Mouse (Mus musculus) duodenum, adult 2 months (tissue): ENCODE results near the gene Pdzk1ip1. TPM values are rescaled to one million over a fixed set of nuclear protein-coding genes. Genes with fewer than 3 reads are reported as not detected.

ENCODE experiments used
- polyA plus RNA-seq: library from polyadenylated mRNA; depleted of rRNA; stranded (reverse); fragments of >200 nt; gene quantifications from 2 replicates; pipeline ENCODE4 v1.2.3, GENCODE M21; 2012; ENCODE audit warnings: low replicate concordance; rRNA removed

The Pdzk1ip1 gene
- polyA plus RNA-seq, result 5.9 and 28.8 TPM in 2 replicates

GRCm38 (mm10) chr4:115088611-115089338 is at the start of gene Pdzk1ip1:
TSS of gene Pdzk1ip1 (plus strand) at chr4:115088708.

GRCm38 (mm10) chr4:115056371-115056920 is 32.1 kb upstream of the Pdzk1ip1 start, which contains the start of gene Tal1:
TSS of gene Tal1 (plus strand) at chr4:115056426.

GRCm38 (mm10) chr4:115133621-115134295 is 45.2 kb downstream of the Pdzk1ip1 start, which contains the start of gene Cyp4x1:
TSS of gene Cyp4x1 (minus strand) at chr4:115134281.

Other genes with a start within 250 kb of the Pdzk1ip1 start
- gene Foxd2, start 179.8 kb upstream of the Pdzk1ip1 start, polyA plus RNA-seq, result 0.06 and 0.20 TPM in 2 replicates
- gene Foxe3, start 162.7 kb upstream of the Pdzk1ip1 start, polyA plus RNA-seq, result not detected in 2 replicates
- gene Cmpk1, start 101.5 kb upstream of the Pdzk1ip1 start, polyA plus RNA-seq, result 33.3 and 38.6 TPM in 2 replicates
- gene Stil, start 88.5 kb upstream of the Pdzk1ip1 start, polyA plus RNA-seq, result 0.30 and 0.90 TPM in 2 replicates
- gene Tal1, start 32.3 kb upstream of the Pdzk1ip1 start, polyA plus RNA-seq, result 0.75 and 2.9 TPM in 2 replicates
- 0.02 and 0.04 TPM in 2 replicates for gene Cyp4x1, start 45.6 kb downstream of the Pdzk1ip1 start, polyA plus RNA-seq
- gene Cyp4a29, start 153.4 kb downstream of the Pdzk1ip1 start, polyA plus RNA-seq, result not detected in 2 replicates
- gene Cyp4a12a, start 210.3 kb downstream of the Pdzk1ip1 start, polyA plus RNA-seq, result 0.18 TPM in 1 of 2 replicates, not detected in the other